8 mouse cellular contexts compared by ENCODE assay signal in genomic region chr4:103113402-103113801, GRCm38 (mm10). TPM values are rescaled to one million over a fixed set of nuclear protein-coding genes. Genes with fewer than 3 reads are reported as not detected.
DNase-seq lines count a peak whose midpoint lies in the region; ATAC-seq and TF ChIP-seq lines count a peak whose summit lies in the region.

No protein-coding gene starts in this region.

- no peaks in the 10 kb centered on the region for H3K27me3 ChIP-seq in lung, embryonic 14.5 days (ENCODE audit: insufficient read depth, low read length)
- H3K27me3 ChIP-seq in intestine, embryonic 15.5 days (replicated peaks): no peaks in the 10 kb centered on the region

- H3K9ac ChIP-seq in lung, embryonic 14.5 days: peak overlapping the region; percentile 66
- peak overlapping the region; percentile 68 for H3K9ac ChIP-seq in intestine, embryonic 15.5 days

- peaks cover 12% of the 10 kb centered on the region for H3K36me3 ChIP-seq in lung, embryonic 14.5 days (ENCODE audit: insufficient read depth)
- H3K36me3 ChIP-seq in intestine, embryonic 15.5 days: no peaks in the 10 kb centered on the region

- ATAC-seq in lung, embryonic 14.5 days (ENCODE audit: insufficient read depth): no peak
- no peak for ATAC-seq in intestine, embryonic 15.5 days

- TF ChIP-seq POLR2A in olfactory bulb, adult 2 months (IDR thresholded peaks at IDR 0.05; ENCODE audit: insufficient read depth, low read depth, low read length): no peak

- peak overlapping the region; percentile 99; the same call in 1 of the 2 replicates for H3K27ac ChIP-seq in lung, embryonic 14.5 days (ENCODE audit: low read depth)
- H3K27ac ChIP-seq in intestine, embryonic 15.5 days: 0 out of 2 replicates have a peak overlapping the region, but pooled peaks have one; percentile 99
- H3K27ac ChIP-seq in olfactory bulb, adult 2 months (ENCODE audit: insufficient read depth, low read depth, low read length): no peak overlapping the region

- 6% methylated on average over 11 of the region's 11 CpGs for WGBS in lung, embryonic 14.5 days
- WGBS in intestine, embryonic 15.5 days: 9% methylated on average over 11 of the region's 11 CpGs
- WGBS in olfactory bulb, adult 2 months: 3% methylated on average over 11 of the region's 11 CpGs

- no peak for TF ChIP-seq CTCF in lung, embryonic 14.5 days (IDR thresholded peaks at IDR 0.05; ENCODE audit: low read depth)
- TF ChIP-seq CTCF in olfactory bulb, adult 2 months (IDR thresholded peaks at IDR 0.05; ENCODE audit: insufficient read depth, low read depth, low read length): no peak

- peak; percentile 31 for DNase-seq in lung, embryonic 14.5 days
- no peak for DNase-seq in lung, postnatal 4 days
- peak; percentile 13 for DNase-seq in embryo, embryonic 11 days
- DNase-seq in cerebellum, adult 11 months: no peak
- DNase-seq in adrenal gland, postnatal 4 days (ENCODE audit: low spot score in 2 of 2): no peak
- DNase-seq in lung, postnatal 10 days: no peak

- H3K4me1 ChIP-seq in lung, embryonic 14.5 days (ENCODE audit: insufficient read depth): no peaks in the 10 kb centered on the region
- H3K4me1 ChIP-seq in intestine, embryonic 15.5 days (replicated peaks): peaks cover 18% of the 10 kb centered on the region
- peaks cover 5% of the 10 kb centered on the region for H3K4me1 ChIP-seq in olfactory bulb, adult 2 months (ENCODE audit: control insufficient read depth, insufficient read depth, low read length)

- H3K4me3 ChIP-seq in lung, embryonic 14.5 days (ENCODE audit: low read depth, low read length): peak overlapping the region; percentile 80
- H3K4me3 ChIP-seq in intestine, embryonic 15.5 days (replicated peaks): peak overlapping the region; percentile 74
- H3K4me3 ChIP-seq in olfactory bulb, adult 2 months (ENCODE audit: insufficient read depth, low read depth, low read length): peak overlapping the region; percentile 86

- H3K4me2 ChIP-seq in lung, embryonic 14.5 days: peak overlapping the region; percentile 76
- H3K4me2 ChIP-seq in intestine, embryonic 15.5 days (replicated peaks): peak overlapping the region; percentile 60

- no peaks in the 10 kb centered on the region for H3K9me3 ChIP-seq in lung, embryonic 14.5 days (ENCODE audit: low read depth, low read length)
- H3K9me3 ChIP-seq in intestine, embryonic 15.5 days: no peaks in the 10 kb centered on the region

RNA-seq across cellular contexts. Expression of gene Mier1, which starts 0.8 kb away (rescaled TPM):
- polyA plus RNA-seq in lung, embryonic 14.5 days (2014; fragmentation: Nextera tagmentation; extraction: Ambion mirVana): 36.8 and 37.9 TPM in 2 replicates
- polyA plus RNA-seq in intestine, embryonic 15.5 days (2015; fragmentation: Nextera tagmentation; extraction: Ambion mirVana): 36.0 and 42.5 TPM in 2 replicates
- polyA plus RNA-seq in olfactory bulb, adult 2 months (2012; ENCODE audit: insufficient read depth, insufficient read length, low replicate concordance, missing spikeins): not detected in 2 replicates
- 10 to 100 TPM; 79.9 to 82.0 TPM for total RNA-seq in adrenal gland, postnatal 4 days (2021)

RNA-seq across cellular contexts. Expression of gene Wdr78, which starts 1.0 kb away (rescaled TPM):
- polyA plus RNA-seq in lung, embryonic 14.5 days (2014; fragmentation: Nextera tagmentation; extraction: Ambion mirVana): 3.6 and 4.0 TPM in 2 replicates
- polyA plus RNA-seq in intestine, embryonic 15.5 days (2015; fragmentation: Nextera tagmentation; extraction: Ambion mirVana): 1.6 and 1.8 TPM in 2 replicates
- polyA plus RNA-seq in olfactory bulb, adult 2 months (2012; ENCODE audit: insufficient read depth, insufficient read length, low replicate concordance, missing spikeins): not detected in 2 replicates
- total RNA-seq in adrenal gland, postnatal 4 days (2021): 1 to 10 TPM; 3.3 to 5.3 TPM

Comparison
In these comparisons a context has a peak if more than half of its experiments do, and no peak if none do; other contexts are left out.
1. DNase-seq: peak in lung, embryonic 14.5 days (single experiment) and embryo, embryonic 11 days (single experiment); none in lung, postnatal 4 days (0 of 2), cerebellum, adult 11 months (single experiment), adrenal gland, postnatal 4 days (0 of 2) and lung, postnatal 10 days (single experiment).
2. Peak in every context shown above with its lines, with median percentiles within 50 percentile points of each other: H3K4me3 ChIP-seq.